Mouse (Mus musculus): ENCODE measurements around the gene 1110032A03Rik. TPM values are rescaled to one million over a fixed set of nuclear protein-coding genes. Genes with fewer than 3 reads are reported as not detected.

Gene 1110032A03Rik
- total RNA-seq, 2 experiments from 2014 or later: 13.7 to 18.9 TPM

DNA sequence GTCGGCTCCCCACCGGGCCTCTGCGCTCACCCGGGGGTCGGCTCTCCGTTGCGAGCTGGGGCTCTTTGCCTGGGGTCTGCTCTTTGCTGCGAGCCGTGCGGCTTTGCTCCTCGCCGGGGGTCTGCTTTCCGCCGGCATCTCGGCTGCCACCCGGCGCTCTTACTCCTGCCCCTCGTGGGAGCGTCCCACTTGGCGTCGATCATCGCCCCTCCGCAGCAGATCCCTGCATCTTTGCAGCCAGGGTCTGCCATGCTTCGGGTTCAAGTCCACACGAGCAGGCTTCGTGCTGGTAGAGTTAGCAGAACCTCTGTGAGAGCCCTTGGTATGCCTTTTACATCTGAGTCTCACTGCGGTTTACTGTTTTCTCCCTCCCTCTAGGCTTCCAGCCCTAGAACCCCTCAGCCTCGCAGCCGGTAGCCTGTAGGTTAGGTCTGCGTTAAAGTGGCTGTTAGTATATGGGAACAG lies 374 bp upstream of the 1110032A03Rik start:
- DNase-seq (ENCODE audit: low spot score): no peak

GRCm38 (mm10) chr9:50774026-50774462 lies 1.3 kb downstream of the 1110032A03Rik start:
- DNase-seq (ENCODE audit: low spot score): no peak

DNA sequence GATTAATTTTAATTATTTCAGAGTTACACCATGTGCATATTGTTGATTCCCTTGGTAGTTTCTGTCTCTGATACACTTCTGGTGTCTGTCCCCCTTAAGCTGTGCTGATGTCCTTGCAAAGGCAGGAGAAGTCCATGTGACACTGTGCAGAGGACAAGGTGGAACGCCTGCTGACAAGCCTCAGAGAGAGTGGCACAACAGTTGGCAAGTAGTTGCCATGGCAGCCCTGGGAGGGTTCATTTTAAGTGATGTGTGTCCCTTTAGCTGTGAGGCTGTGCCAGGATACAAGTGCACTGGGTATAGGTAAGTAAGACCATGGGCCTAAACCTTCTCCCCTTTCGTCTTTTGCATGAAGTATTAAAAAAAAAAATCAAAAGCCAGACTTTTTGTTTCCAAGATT lies 5.3 kb downstream of the 1110032A03Rik start:
- no peak for DNase-seq (ENCODE audit: low spot score)

- peak; percentile 99 for DNase-seq (ENCODE audit: low spot score)
Observed at GRCm38 (mm10) chr9:50768107-50769002, 7.0 kb downstream of the 1110032A03Rik start, which contains the start of gene Fdxacb1. Fdxacb1 (plus strand) TSS chr9:50768236.

- DNase-seq (ENCODE audit: low spot score): no peak
Observed at GRCm38 (mm10) chr9:50767531-50768106, 7.7 kb downstream of the 1110032A03Rik start.

DNA sequence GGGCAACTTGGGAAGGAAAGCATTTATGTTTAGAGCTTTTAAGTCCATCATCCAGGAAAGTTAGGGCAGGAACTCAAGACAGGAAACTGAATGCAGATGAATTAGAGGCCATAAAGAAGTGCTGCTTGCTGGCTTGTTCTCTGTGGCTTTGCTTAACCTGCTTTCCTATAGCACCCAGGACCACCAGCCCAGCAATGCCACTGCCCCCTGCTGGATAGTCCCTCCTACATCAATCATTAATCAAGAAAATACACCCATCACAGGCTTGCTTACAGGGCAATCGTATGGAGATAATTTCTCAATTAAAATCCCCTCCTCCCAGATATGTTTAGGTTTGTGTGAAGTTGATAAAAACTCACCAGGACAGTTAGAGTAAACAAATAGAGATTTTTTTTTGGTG lies 12.0 kb downstream of the 1110032A03Rik start:
- DNase-seq (ENCODE audit: low spot score): peak; percentile 28

GRCm38 (mm10) chr9:50761520-50762243 lies 13.6 kb downstream of the 1110032A03Rik start:
- no peak for DNase-seq (ENCODE audit: low spot score)

GRCm38 (mm10) chr9:50756711-50757110 lies 18.6 kb downstream of the 1110032A03Rik start:
- no peak for DNase-seq (ENCODE audit: low spot score)

GRCm38 (mm10) chr9:50753947-50754346 lies 21.4 kb downstream of the 1110032A03Rik start:
- DNase-seq (ENCODE audit: low spot score): no peak

DNA sequence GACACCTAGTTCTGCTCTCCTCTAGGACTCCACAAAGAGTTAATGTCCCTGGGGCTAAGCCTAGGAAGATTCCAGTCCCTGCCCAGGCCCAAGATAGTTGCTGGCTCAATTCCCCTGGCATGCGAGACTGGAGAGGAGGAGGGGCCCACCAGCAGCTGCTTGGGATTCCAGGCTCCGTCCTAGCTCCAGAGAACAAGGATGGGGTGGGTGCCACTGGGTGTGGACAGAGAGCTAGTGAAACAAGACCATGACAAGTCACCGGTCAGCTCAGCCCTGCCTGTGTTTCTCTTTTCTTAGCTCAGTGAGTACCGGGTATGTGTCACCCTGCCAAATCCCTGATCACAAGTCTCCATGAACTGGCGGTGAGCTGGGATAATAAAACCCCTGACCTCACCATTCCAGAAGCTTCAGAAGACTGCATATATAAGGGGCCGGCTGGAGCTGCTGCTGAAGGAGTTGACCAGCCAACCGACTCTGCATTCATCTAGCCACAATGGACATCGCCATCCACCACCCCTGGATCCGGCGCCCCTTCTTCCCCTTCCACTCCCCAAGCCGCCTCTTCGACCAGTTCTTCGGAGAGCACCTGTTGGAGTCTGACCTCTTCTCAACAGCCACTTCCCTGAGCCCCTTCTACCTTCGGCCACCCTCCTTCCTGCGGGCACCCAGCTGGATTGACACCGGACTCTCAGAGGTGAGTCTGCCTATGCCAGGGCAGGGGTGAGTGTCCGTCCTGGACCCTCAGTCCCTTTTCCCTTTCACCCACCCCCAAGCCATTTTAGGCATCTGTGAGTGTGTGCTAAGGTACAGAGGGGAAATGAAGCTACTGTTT lies 22.3 kb downstream of the 1110032A03Rik start:
- DNase-seq (ENCODE audit: low spot score): peak; percentile 97

GRCm38 (mm10) chr9:50752054-50752602 lies 23.2 kb downstream of the 1110032A03Rik start, which contains the start of gene Hspb2:
Hspb2 (minus strand) TSS chr9:50752354.
- peak; percentile 63 for DNase-seq (ENCODE audit: low spot score)

DNA sequence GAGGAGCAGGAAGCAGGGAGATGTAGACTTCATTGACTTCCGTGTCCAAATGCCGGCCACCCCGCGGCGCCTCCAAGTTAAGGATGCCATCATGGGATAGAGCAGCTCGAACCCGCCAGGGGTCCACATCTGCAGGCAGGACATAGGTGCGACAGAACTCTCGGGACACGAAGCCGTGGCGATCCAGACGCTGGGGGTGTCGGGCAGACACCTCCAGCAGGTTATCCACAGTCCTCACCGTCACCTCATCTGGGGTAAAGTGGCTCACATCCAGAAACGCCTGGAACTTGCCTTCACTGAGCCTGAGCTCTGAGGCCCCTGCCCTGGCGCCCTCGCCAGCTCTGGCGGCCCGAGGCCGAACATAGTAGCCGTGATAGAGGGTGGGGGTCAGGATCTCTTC lies 24.0 kb downstream of the 1110032A03Rik start, which contains the start of gene Cryab:
Gene Cryab (plus strand): TSS at position 3 of the 400 bp plus-strand sequence.
- DNase-seq (ENCODE audit: low spot score): peak; percentile 24

DNA sequence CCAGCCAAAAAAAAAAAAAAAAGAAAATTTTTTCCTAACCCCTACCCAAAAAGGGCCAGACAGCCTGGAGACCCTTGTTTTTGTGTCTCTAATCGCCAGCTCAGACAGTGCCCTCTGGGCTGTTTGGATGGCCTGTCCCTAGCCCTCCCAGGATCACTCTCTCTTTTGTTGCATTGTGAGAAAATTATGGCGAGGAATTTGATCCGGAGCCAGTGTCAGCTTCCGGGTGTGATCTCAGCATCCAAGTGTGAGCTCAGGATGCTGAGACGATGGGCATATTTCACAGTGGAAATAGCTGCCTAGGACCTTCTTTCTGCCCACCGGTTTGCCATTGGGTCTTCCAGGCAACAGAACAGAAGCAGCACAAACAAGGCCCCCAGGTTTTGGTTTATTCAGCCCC lies 24.6 kb downstream of the 1110032A03Rik start:
- DNase-seq (ENCODE audit: low spot score): no peak

DNA sequence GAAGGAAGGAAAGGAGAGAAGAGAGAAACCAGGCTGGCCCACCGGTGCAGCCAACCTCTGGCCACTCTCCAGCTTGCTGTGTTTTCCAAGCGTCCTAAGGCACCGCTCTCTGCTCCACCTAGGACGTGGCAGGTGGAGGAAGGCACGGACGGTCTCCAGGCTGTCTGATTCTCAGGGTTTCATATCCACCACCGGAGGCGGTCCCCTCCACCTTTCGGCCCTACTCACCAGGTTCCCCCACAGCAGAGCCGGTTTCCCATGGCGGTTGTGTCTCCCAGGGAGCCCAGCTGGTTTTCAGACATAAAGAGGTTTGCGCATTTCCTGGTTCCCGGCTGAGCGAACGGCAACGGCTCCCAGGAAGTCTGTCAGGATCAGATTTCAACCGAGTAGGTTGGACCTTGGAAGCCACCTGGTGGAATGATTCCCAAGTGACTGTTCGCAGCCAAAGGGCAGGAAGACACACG lies 29.1 kb downstream of the 1110032A03Rik start, which contains the start of gene 2310030G06Rik:
Gene 2310030G06Rik (minus strand): TSS at position 323 of the 464 bp plus-strand sequence.
- DNase-seq (ENCODE audit: low spot score): no peak

DNA sequence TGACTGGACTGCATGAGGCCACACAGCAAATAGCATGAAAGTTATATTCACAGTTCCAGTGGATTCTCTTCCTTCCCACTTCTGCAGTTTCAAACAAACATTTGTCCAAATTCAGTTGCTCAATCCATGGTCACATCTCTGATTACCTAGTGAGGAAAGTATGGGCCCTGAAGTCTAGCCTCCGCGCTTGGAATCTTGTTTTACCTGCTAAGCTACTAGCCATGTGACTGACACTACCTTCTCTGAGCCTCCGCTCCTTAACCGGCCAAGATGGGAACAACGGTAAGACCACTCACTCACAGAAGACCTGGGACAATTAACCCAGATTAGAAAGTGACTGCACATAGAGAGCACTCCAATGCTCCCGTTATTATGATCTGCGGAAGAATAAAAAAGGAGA lies 29.5 kb downstream of the 1110032A03Rik start:
- no peak for DNase-seq (ENCODE audit: low spot score)

DNA sequence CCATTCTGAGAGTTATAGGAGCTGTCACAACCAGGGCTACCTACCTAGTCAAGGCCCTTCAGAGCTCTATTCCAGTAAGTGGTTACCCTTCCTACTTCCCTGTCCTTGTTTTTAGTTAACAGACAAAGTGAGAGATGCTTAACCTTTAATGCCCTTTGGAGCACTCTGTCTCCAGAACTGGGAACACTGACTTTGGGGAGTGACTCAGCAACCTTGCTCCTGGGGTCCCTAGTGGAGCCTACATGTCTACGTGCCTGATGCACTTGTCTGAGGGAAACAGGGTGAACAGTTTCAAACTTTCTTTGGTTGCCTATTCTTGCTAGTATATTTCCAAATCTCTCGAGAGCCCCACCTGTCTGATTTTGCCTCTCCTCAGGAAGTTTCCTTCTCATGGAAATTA lies 32.6 kb downstream of the 1110032A03Rik start:
- DNase-seq (ENCODE audit: low spot score): no peak

- DNase-seq (ENCODE audit: low spot score): no peak
Observed at GRCm38 (mm10) chr9:50742261-50742660, 33.1 kb downstream of the 1110032A03Rik start.

GRCm38 (mm10) chr9:50740867-50741784 lies 34.2 kb downstream of the 1110032A03Rik start:
- DNase-seq (ENCODE audit: low spot score): no peak

Data from gastrocnemius, adult 18-20 months (tissue).